Mouse (Mus musculus): ENCODE data around the gene Nxnl2. TPM values are rescaled to one million over a fixed set of nuclear protein-coding genes. Genes with fewer than 3 reads are reported as not detected.

The Nxnl2 gene
- total RNA-seq, 2 experiments from 2014 or later: 0.29 TPM; not detected in 1

Other genes with a start within 250 kb of the Nxnl2 start
- 33.9 and 37.5 TPM in 2 replicates for gene Spin1, start 70.1 kb upstream of the Nxnl2 start, total RNA-seq (2015)
- gene Spin1, start 70.1 kb upstream of the Nxnl2 start, total RNA-seq (2017): 39.0 and 39.2 TPM in 2 replicates
- gene S1pr3, start 237.6 kb downstream of the Nxnl2 start, total RNA-seq (2015): 1.8 and 2.6 TPM in 2 replicates
- 1.1 and 1.6 TPM in 2 replicates for gene S1pr3, start 237.6 kb downstream of the Nxnl2 start, total RNA-seq (2017)